Mouse (Mus musculus) layer of hippocampus, postnatal 10 days (tissue): ENCODE measurements around the gene Gpm6b. TPM values are rescaled to one million over a fixed set of nuclear protein-coding genes. Genes with fewer than 3 reads are reported as not detected.
A peak's percentile ranks its signal among the peaks of the same experiment; 100 is the strongest.

Experiments
- DNase-seq, 2 experiments: peaks; one replicate each; pipeline ENCODE4 v3.0.0; 2021; ENCODE audit warnings: low spot score in 2 of 2
- total RNA-seq, 2 experiments: library from RNA; stranded (reverse); gene quantifications; 2 replicates each; pipeline ENCODE4 v1.2.3; 2021

Gene Gpm6b
- total RNA-seq, 2 experiments from 2014 or later = 755 to 812 TPM

DNA sequence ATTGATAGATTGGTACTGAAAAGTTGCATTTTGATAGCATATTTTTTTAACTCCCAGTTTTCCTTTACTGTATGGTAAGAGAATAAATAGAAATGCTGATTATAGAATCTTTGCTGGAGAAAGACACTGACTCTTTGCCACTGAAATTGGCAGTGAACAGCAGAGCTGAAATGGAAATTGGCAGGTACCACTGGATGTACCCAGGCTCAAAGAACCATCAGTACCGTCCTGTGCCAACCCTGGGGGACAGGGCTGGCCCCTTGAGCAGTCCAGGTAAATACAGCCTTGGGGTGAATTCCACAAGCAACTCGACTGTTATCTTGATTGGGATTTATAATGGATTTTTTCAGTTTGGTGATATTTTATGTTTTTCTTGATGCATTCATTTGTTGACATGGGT is 114.7 kb downstream of the Gpm6b start:
- no peak for DNase-seq

GRCm38 (mm10) chrX:166354913-166355312 is 116.2 kb downstream of the Gpm6b start:
- no peak for DNase-seq

DNA sequence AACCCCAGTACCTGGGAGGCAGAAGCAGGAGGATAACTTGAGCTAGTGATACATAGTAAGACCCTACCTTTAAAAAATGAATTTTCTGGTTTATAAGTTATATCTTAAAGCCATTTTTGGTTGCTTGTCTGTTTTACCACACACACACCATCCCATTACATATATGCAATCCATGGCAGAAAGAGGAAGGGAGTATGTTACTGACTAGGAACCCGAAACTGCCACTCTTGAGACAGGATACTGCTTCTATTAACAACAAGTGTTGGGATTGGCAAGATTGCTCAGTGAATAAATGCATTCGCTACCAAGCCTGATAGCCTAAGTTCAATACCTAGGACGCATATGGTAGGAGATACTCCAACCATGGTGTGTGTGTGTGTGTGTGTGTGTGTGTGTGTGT is 117.6 kb downstream of the Gpm6b start:
- DNase-seq = no peak

- no peak for DNase-seq
Observed at GRCm38 (mm10) chrX:166358955-166359354, 120.2 kb downstream of the Gpm6b start.

DNA sequence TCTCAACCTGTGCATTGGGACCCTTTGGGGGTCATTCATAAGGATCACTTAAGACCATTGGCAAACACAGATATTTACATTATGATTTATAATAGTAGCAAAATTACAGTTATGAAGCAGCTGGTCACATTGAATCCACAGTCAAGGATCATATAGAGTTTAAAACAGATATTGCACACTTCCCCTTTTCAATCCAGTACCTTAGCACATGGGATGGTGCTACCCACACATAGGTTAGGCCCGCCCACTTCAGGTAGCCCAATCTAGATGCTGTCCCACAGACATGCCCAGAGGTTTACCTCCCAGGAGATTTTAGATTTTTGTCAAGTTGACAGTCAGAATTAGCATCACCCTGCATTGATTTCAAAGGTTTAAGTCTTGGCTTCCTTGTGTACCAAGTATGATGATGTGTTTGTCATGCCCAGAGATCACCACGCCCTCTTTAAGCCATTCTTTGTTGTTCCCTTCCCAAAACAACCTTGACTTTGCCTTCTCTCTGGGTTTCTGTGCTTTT is 121.3 kb downstream of the Gpm6b start:
- DNase-seq = no peak

- no peak for DNase-seq
Observed at GRCm38 (mm10) chrX:166360455-166360854, 121.7 kb downstream of the Gpm6b start.

GRCm38 (mm10) chrX:166365458-166366213 is 126.9 kb downstream of the Gpm6b start:
- no peak for DNase-seq

DNA sequence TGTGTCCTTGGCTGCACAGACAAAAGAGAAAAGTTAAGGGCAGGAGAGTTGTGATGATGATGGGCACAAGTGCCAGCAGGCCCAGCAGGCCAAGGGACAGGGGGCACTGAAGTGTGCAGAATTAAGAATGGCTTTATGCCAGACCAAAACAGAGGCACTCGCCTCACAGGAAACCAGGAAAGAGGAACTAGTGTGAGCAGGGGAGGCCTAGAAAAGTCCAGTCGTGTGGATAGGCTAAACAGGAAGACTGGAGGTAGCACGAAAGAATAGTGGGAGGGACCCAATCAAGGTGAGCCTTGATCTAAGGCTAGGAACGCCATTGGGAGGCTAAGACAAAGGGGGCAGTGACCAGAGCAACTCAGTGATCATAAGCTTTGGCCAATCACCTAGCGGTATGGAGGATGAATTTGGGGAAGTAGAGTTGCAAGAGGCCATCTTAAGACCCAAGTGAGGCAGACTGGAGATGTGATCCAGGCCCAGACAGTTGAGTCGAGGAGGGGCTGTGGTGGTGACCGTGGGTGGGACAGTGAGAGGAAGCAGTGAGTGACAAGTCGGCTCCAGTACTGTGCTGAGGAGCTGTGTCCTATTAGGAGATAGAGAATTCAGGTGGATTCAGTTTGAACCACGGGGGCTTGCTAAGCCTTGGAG is 138.1 kb downstream of the Gpm6b start:
- DNase-seq = no peak

DNA sequence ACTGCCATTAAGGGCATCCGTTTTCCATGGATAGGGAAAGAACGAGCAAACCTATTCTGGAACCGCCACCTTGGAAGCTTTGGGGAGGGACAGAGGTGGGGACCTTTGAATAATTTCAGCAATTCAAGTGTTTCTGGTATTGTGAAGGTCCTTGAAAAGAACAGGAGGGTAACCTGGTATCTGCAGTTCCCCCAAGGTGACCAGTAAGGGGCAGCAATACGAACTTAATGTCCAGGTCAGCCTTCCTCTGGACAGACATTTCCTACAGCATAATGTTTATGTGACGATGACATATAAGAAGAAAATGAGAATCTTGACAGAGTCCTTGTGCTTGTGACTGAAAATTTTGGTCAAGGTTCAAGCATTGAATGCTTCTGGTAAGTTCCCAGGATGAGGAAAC is 139.9 kb downstream of the Gpm6b start:
- DNase-seq = no peak

DNA sequence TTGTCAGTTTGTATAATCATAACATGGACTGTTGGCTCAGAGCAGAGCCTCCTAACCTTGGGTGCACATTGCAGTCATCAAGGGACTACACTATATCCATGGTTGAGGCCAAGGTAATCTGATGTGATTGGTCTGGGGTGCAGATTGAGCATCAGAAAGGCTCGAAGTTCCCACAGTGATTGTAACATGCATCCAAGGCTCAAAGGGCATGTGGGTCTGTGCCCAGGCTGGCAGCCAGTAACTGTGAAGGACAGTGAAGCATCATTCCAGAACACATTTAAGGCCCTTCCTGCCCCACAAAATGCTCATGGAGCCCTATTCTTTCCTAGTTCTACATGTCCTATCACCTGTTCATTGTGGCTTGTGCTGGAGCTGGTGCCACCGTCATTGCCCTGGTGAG is 144.9 kb downstream of the Gpm6b start:
- no peak for DNase-seq

GRCm38 (mm10) chrX:166384935-166385334 is 146.2 kb downstream of the Gpm6b start:
- DNase-seq = no peak

DNA sequence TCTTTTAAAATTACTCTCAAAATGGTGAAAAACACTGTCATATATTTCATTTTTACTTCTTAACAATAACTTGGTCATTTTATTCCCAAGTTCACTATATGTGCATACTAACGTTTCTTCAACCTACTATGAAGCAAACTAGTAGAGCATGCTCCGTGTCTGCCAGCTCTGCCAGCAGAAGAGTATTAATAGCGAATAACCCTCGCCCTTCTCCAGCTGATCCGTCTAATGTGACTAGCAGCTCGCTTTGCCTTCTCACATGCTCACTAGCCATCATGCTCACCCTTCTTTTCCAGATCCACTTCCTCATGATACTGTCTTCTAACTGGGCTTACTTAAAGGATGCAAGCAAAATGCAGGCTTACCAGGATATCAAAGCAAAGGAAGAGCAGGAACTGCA is 147.9 kb downstream of the Gpm6b start:
- no peak for DNase-seq

DNA sequence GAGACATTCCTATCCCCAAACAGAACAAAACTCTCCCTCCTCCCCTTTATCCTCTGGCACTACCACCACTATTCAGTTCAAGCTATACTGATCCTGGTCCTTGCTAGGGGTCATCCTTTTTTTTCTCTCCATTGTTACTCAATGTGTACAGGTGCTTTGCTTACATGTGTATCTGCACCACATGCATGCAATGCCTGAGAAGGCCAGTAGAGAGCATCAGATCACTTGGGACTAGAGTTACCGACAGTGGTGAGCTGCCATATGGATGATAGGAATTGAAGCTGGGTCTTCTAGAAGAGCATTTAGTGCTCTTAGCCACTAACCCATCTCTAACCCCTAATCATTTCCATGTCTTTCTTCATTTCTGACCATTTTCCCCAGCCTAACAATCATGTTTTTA is 155.0 kb downstream of the Gpm6b start:
- no peak for DNase-seq

DNA sequence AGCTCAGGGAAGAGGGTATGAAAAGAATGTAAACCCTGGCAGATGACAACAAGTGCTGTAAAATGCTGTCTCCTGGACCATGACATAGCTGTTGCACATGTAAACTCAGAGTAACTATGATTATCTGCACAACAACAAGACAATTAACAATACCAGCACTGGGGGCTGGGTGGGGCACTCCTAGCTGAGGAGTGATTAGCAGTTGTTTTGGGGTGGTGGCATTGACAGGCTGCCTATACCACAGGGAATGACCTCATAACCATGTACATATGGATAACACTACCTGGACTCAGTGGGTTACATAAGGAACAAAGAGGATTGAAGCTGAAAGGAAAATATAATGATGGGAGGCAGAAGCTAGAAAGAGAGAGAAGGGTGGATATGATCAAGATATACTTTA is 169.2 kb downstream of the Gpm6b start:
- no peak for DNase-seq

DNA sequence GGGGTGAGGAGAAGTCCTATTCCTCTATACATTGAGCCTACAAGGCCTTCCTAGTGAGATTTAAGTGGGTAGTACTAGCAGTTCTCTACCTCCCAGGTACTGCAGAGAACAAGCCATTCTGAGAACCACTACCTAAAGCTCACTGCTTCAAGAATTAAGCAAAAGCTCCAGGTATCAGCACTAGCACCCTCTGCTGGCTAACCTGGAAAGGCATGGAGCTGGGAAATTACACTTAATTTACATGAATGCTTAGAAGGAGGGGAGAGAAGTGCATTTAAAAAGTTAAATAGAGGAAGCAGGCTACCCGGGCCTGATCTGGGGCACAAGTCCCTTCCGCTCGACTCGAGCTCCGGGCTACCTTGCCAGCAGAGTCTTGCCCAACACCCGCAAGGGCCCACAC is 177.5 kb downstream of the Gpm6b start:
- DNase-seq = peak in 1 of 2 experiments; percentile 19

DNA sequence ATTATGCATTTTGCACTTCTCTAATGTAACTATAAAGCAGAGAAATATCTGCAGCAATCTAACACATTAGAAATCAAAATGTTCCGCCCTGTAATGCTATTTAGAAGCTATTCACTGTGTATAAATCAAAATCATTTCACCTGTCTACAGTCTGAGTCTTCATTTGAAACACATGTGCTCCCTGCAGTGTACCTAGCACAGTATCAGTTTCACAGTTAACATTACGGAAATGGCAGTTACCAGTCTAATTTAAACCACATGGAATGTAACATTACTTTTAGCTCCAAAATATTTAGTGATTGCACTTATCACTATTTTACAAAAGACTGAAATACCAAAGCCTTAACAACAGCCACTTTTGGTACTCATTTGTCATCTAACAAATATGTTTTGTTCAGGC is 196.1 kb downstream of the Gpm6b start:
- DNase-seq = no peak

Other genes starting within 250 kb of the Gpm6b start
- gene Gemin8, start 68.5 kb upstream of the Gpm6b start, total RNA-seq = 10 to 100 TPM in 1 of 2 experiments, 1 to 10 TPM in 1; 8.6 to 11.4 TPM
- gene Trappc2, start 201.7 kb downstream of the Gpm6b start, total RNA-seq = 10 to 100 TPM; 49.9 to 54.1 TPM
- gene Ofd1, start 201.8 kb downstream of the Gpm6b start, total RNA-seq = 1 to 10 TPM; 5.3 to 6.2 TPM
- 10 to 100 TPM; 33.8 to 41.3 TPM for gene Rab9, start 241.0 kb downstream of the Gpm6b start, total RNA-seq